Mouse (Mus musculus): ENCODE measurements at regions not wholly inside any gene's neighbourhood (a gene's known extent, or its start where the extent isn't known, plus 50 kb on each side); places are given as distances from the start of the nearest gene placed in this dataset.

DNA sequence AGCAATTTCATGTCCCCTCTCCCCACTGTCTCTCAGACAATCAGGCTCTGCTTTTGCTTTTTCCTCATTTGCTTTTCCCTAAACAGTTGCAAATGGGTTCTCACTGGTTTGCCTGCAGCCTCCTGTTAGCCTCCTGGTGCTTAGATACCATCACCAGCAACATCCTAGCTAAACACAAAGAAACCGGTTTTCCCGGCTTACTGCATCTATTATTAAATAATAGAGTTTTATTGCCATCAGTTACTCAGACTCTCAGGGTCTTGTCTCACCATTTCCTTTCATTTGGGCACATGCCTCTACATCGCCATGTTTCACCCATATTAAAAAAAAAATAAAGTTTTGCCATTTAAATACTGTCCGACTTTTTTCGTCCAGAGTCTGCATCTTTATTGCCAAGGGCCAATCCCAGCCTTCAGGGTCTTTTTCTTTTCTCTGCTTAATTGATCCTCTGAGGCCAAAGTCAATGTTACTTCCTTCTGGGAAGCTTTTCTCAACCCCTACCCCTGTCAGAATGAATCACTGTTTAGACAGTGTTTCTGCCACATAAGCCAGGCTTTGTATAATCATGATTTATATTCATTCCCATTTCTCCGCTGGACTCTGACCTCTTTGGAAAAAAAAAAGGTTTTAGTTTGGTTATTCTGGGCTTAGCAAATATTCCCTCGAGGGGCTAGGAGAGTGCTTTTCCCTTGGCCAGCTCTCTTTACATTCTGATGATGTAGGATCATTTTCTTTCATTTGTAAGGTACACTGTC, 187.4 kb downstream of the Btg1 start:
- no peak for TF ChIP-seq CTCF (IDR thresholded peaks at IDR 0.05; ENCODE audit: borderline replicate concordance, insufficient read depth, low read depth, low read length)
- no peak for TF ChIP-seq POLR2A (IDR thresholded peaks at IDR 0.05; ENCODE audit: borderline replicate concordance, insufficient read depth, low read length)
